Mouse (Mus musculus) embryonic facial prominence, embryonic 15.5 days (tissue): ENCODE measurements around the gene Jakmip3. TPM values are rescaled to one million over a fixed set of nuclear protein-coding genes. Genes with fewer than 3 reads are reported as not detected.

ENCODE experiments used
- ATAC-seq: fragments of 200-750 bp; cut with Nextera tagmentation; 2 replicates; pipeline ENCODE4 v1.8.0; 2017; ENCODE audit warnings: low read depth, moderate TSS enrichment; ENCODE audit not compliant: insufficient number of reproducible peaks, low FRiP score, low TSS enrichment
- H3K27ac ChIP-seq: fragments of 300-500 bp; sonication (generic); replicated peaks from 2 replicates; pipeline ENCODE4 v1.5.1; 2015; ENCODE audit warnings: mild to moderate bottlenecking, inconsistent platforms
- H3K27me3 ChIP-seq: fragments of 300-500 bp; sonication (generic); 2 replicates; pipeline ENCODE4 v1.6.1; 2015; ENCODE audit warnings: inconsistent platforms
- H3K36me3 ChIP-seq: fragments of 300-500 bp; sonication (generic); 2 replicates; pipeline ENCODE4 v1.6.1; 2015; ENCODE audit warnings: mild to moderate bottlenecking, inconsistent platforms
- H3K4me1 ChIP-seq: fragments of 300-500 bp; sonication (generic); 2 replicates; pipeline ENCODE4 v1.6.1; 2015; ENCODE audit warnings: inconsistent platforms
- H3K4me2 ChIP-seq: fragments of 300-500 bp; sonication (generic); replicated peaks from 2 replicates; pipeline ENCODE4 v1.6.1; 2015; ENCODE audit warnings: mild to moderate bottlenecking, inconsistent platforms
- H3K4me3 ChIP-seq: fragments of 300-500 bp; sonication (generic); replicated peaks from 2 replicates; pipeline ENCODE4 v1.5.1; 2015; ENCODE audit warnings: mild to moderate bottlenecking, inconsistent platforms
- H3K9ac ChIP-seq: fragments of 300-500 bp; sonication (generic); 2 replicates; pipeline ENCODE4 v1.6.1; 2015; ENCODE audit warnings: inconsistent platforms
- H3K9me3 ChIP-seq: fragments of 300-500 bp; sonication (generic); replicated peaks from 2 replicates; pipeline ENCODE4 v1.6.1; 2016; ENCODE audit warnings: inconsistent platforms
- WGBS: fragments of 180-500 bp; shearing (Covaris S2); methylation state at CpG from one replicate; pipeline ENCODE4 v1.1.7; 2015; 5-methylcytosine and 5-hydroxymethylcytosine counted together
- polyA plus RNA-seq: library from polyadenylated mRNA; unstranded; fragments of >200 nt; fragmentation: Nextera tagmentation; extraction: Ambion mirVana; gene quantifications from 2 replicates; pipeline ENCODE4 v1.2.1, GENCODE M21; 2015

Jakmip3 gene
- polyA plus RNA-seq, 1 experiment from 2014 or later, result 0.55 TPM

- no peak overlapping the region for H3K4me2 ChIP-seq
- no peaks in the 10 kb centered on the region for H3K9me3 ChIP-seq
- H3K9ac ChIP-seq, result no peak overlapping the region
- no peaks in the 10 kb centered on the region for H3K36me3 ChIP-seq
- H3K27ac ChIP-seq, result no peak overlapping the region
- no peaks in the 10 kb centered on the region for H3K4me1 ChIP-seq
- no peaks in the 10 kb centered on the region; the same call in 1 of the 2 replicates for H3K27me3 ChIP-seq
- no peak overlapping the region for H3K4me3 ChIP-seq
- ATAC-seq, result no peak
- WGBS, result 47% methylated on average over 4 of the region's 4 CpGs
These were observed 122.9 kb downstream of the Jakmip3 start for GRCm38 (mm10) chr7:139063406-139063805.

DNA sequence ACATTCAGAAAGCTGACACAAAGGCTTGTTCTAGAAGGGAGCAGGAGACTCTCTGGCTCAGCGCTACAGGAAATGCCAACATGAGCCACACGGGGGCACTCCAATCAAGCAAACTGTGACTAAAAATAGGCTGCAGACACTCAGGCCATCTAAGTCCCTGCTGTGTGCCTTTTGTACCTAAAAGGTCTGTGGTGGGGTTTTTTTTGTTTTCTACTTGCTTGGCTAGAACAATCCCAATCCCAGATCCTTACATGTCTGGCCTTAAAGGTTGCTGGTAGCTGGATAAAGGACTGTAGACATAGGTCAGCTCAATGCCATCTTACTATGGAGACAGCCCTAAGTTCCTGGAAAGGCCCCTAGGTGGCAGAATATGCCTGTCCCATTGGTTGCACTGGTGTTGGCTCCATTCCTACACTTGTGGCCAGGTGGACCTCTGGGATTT, 127.7 kb downstream of the Jakmip3 start:
- ATAC-seq, result no peak
- 0% methylated on average over 2 of the region's 2 CpGs for WGBS
- Histone ChIP-seq H3K4me3 (no peak overlapping the region), H3K9me3 (no peaks in the 10 kb centered on the region), H3K27me3 (no peaks in the 10 kb centered on the region), H3K36me3 (no peaks in the 10 kb centered on the region), H3K27ac (no peak overlapping the region), H3K4me2 (no peak overlapping the region), H3K9ac (no peak overlapping the region), H3K4me1 (no peaks in the 10 kb centered on the region)

GRCm38 (mm10) chr7:139074189-139074588, 133.7 kb downstream of the Jakmip3 start:
- Histone ChIP-seq H3K27ac (no peak overlapping the region), H3K9me3 (no peaks in the 10 kb centered on the region), H3K4me3 (no peak overlapping the region), H3K27me3 (0 out of 2 replicates have a peak, but pooled peaks cover 2% of the 10 kb centered on the region), H3K4me2 (no peak overlapping the region), H3K9ac (no peak overlapping the region), H3K4me1 (peaks cover 18% of the 10 kb centered on the region; the same call in 1 of the 2 replicates), H3K36me3 (no peaks in the 10 kb centered on the region)
- ATAC-seq, result no peak
- WGBS, result 49% methylated on average over 6 of the region's 6 CpGs

DNA sequence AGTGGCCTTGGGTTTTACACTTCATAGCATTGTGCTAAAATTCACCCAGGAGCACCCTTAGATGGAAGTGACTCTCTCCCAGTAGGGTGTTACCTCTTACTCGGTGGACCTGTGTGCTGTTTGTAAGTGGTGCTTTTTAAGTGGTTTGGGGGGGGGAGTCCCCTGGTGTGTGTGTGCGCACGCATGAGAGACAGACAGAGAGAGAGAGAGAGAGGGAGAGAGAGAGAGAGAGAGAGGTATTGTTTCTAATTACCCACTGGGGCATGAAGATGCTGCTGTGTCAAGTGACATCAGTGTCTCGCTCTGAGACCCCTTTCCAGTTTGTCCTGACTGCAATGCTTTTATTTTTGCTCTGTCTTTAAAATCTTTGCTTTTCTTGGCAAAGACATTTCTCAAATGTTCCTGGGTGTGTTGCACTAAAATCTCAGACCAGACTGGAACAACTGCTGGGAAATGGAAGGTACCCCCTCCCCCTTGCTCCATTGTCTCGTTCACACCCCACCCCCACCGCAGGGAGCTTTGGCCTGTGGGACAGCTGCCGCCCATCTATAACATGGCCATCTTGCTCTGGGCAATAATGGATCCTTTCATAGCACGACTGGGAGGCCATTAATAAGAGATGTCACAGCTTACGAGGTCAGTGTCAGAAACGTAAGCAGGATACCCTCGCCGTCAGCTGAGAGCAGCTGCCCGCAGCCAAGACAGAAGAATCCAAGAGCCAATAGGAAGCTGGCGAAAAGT, 134.7 kb downstream of the Jakmip3 start:
- Histone ChIP-seq H3K9ac (no peak overlapping the region), H3K27ac (no peak overlapping the region), H3K4me3 (no peak overlapping the region), H3K9me3 (no peaks in the 10 kb centered on the region), H3K36me3 (no peaks in the 10 kb centered on the region), H3K4me1 (peaks cover 18% of the 10 kb centered on the region; the same call in 1 of the 2 replicates), H3K27me3 (0 out of 2 replicates have a peak, but pooled peaks cover 2% of the 10 kb centered on the region), H3K4me2 (no peak overlapping the region)
- WGBS, result 37% methylated on average over 14 of the region's 14 CpGs
- ATAC-seq, result no peak

- Histone ChIP-seq H3K4me2 (no peak overlapping the region), H3K4me3 (no peak overlapping the region), H3K36me3 (no peaks in the 10 kb centered on the region), H3K27me3 (0 out of 2 replicates have a peak, but pooled peaks cover 2% of the 10 kb centered on the region), H3K9me3 (no peaks in the 10 kb centered on the region), H3K9ac (no peak overlapping the region), H3K4me1 (peaks cover 18% of the 10 kb centered on the region; the same call in 1 of the 2 replicates), H3K27ac (no peak overlapping the region)
- ATAC-seq, result peak; percentile 16; the same call in 1 of the 2 replicates
- WGBS, result 23% methylated on average over 7 of the region's 7 CpGs
These were observed 136.8 kb downstream of the Jakmip3 start for GRCm38 (mm10) chr7:139077283-139077682.

GRCm38 (mm10) chr7:139078181-139078580, 137.7 kb downstream of the Jakmip3 start:
- Histone ChIP-seq H3K9me3 (no peaks in the 10 kb centered on the region), H3K9ac (no peak overlapping the region), H3K4me3 (no peak overlapping the region), H3K27me3 (peaks cover 2% of the 10 kb centered on the region; the same call in 1 of the 2 replicates), H3K36me3 (no peaks in the 10 kb centered on the region), H3K4me1 (peaks cover 18% of the 10 kb centered on the region; the same call in 1 of the 2 replicates), H3K27ac (no peak overlapping the region), H3K4me2 (no peak overlapping the region)
- no peak for ATAC-seq
- WGBS, result 50% methylated on average over 6 of the region's 6 CpGs

DNA sequence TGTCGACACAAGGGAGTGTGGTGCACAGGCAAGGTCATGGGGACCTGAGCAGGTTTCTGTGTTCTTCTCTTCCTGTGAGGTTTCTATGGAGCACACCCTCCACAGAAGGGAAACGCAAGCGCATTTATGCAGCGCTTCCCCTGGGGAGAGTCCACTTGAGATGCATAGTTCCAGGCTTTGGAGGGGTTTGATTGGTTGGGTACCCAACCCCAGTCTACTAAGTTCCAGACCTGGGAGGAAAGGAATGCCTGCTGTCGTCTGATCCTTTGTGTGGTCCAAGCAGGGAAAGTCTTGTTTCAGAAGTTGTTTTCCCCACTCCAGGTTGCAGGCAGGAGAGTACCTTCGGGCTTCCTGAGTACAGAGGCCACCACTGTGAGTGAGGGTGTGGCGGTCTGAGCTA, 138.6 kb downstream of the Jakmip3 start:
- no peak for ATAC-seq
- 58% methylated on average over 7 of the region's 7 CpGs for WGBS
- H3K9ac ChIP-seq, result no peak overlapping the region
- no peaks in the 10 kb centered on the region for H3K9me3 ChIP-seq
- no peak overlapping the region for H3K27ac ChIP-seq
- H3K4me1 ChIP-seq, result peaks cover 18% of the 10 kb centered on the region; the same call in 1 of the 2 replicates
- peaks cover 5% of the 10 kb centered on the region; the same call in 1 of the 2 replicates for H3K27me3 ChIP-seq
- no peak overlapping the region for H3K4me2 ChIP-seq
- no peaks in the 10 kb centered on the region for H3K36me3 ChIP-seq
- H3K4me3 ChIP-seq, result no peak overlapping the region

DNA sequence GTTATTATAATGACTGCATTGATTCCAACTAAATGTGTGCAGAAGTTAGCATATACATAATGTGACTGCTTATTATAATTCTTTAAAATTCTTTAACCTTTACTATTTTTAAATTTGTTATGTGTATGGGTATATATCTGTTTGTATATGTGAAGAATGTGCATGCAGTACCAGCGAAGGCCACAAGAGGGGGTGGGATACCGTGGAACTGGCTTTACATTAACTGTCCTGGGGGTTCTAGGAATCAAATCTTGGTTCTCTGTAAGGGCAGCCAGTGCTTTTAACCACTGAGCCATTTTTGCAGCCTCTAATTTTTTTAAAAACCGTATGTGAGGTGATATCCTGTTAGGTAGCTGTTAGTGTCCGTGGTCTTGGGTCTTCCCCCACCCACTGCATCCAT, 140.2 kb downstream of the Jakmip3 start:
- Histone ChIP-seq H3K4me2 (no peak overlapping the region), H3K9me3 (no peaks in the 10 kb centered on the region), H3K27me3 (peaks cover 9% of the 10 kb centered on the region; the same call in 1 of the 2 replicates), H3K9ac (no peak overlapping the region), H3K36me3 (no peaks in the 10 kb centered on the region), H3K4me3 (no peak overlapping the region), H3K27ac (no peak overlapping the region), H3K4me1 (peaks cover 18% of the 10 kb centered on the region)
- no peak for ATAC-seq
- 65% methylated on average over 4 of the region's 4 CpGs for WGBS

GRCm38 (mm10) chr7:139081158-139081557, 140.6 kb downstream of the Jakmip3 start:
- Histone ChIP-seq H3K27me3 (peaks cover 11% of the 10 kb centered on the region), H3K9ac (no peak overlapping the region), H3K4me3 (no peak overlapping the region), H3K4me2 (no peak overlapping the region), H3K4me1 (peaks cover 22% of the 10 kb centered on the region), H3K36me3 (no peaks in the 10 kb centered on the region), H3K27ac (no peak overlapping the region), H3K9me3 (no peaks in the 10 kb centered on the region)
- WGBS, result 47% methylated on average over 5 of the region's 5 CpGs
- no peak for ATAC-seq

DNA sequence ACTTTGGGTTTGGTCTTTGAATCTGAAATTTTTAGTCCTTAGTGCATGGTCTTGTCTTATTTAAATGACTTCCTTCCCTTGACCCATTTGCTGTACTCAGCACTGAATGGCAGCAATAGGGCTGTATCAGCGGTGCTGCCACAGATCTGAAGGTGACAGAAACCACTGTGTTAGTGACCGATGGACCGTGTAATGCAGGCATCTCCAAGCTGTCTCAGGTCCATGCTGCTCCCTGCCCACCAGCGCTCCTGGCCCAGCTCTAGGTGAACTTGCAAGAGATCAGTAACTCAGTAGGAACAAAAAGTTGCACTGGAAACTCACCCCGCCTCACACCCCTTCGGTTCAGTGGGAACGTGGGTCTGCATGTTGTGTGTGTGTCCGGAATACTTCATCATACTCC, 141.8 kb downstream of the Jakmip3 start:
- peaks cover 31% of the 10 kb centered on the region for H3K4me1 ChIP-seq
- H3K9ac ChIP-seq, result no peak overlapping the region
- ATAC-seq, result no peak
- H3K36me3 ChIP-seq, result no peaks in the 10 kb centered on the region
- no peaks in the 10 kb centered on the region for H3K9me3 ChIP-seq
- no peak overlapping the region for H3K27ac ChIP-seq
- H3K4me3 ChIP-seq, result no peak overlapping the region
- H3K4me2 ChIP-seq, result no peak overlapping the region
- peaks cover 19% of the 10 kb centered on the region for H3K27me3 ChIP-seq
- WGBS, result 74% methylated on average over 8 of the region's 8 CpGs

DNA sequence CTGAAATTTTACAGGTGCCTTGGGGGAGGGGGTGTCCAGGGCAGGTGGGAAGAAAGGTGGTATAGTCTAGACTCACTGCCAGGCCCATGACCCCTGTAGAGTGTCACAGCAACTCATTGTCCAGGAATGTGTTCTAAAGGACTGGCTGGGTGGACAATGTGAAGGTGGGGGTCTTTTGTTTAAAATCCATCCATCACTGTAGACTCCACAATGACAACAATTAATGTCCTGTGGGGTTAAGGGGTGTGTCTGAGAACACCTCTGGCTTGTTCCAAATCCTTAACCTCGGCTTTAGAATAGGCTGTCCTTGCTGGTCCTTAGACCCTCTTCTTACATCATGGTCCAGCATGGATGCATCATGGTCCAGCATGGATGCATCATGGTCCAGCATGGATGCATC, 143.8 kb downstream of the Jakmip3 start:
- Histone ChIP-seq H3K4me1 (peaks cover 23% of the 10 kb centered on the region), H3K4me3 (no peak overlapping the region), H3K27ac (no peak overlapping the region), H3K27me3 (peaks cover 19% of the 10 kb centered on the region), H3K36me3 (no peaks in the 10 kb centered on the region), H3K9ac (no peak overlapping the region), H3K9me3 (no peaks in the 10 kb centered on the region), H3K4me2 (no peak overlapping the region)
- no peak for ATAC-seq
- WGBS, result 68% methylated on average over 1 of the region's 1 CpGs
